Mouse (Mus musculus): ENCODE measurements around the gene Socs1.

The Socs1 gene

DNA sequence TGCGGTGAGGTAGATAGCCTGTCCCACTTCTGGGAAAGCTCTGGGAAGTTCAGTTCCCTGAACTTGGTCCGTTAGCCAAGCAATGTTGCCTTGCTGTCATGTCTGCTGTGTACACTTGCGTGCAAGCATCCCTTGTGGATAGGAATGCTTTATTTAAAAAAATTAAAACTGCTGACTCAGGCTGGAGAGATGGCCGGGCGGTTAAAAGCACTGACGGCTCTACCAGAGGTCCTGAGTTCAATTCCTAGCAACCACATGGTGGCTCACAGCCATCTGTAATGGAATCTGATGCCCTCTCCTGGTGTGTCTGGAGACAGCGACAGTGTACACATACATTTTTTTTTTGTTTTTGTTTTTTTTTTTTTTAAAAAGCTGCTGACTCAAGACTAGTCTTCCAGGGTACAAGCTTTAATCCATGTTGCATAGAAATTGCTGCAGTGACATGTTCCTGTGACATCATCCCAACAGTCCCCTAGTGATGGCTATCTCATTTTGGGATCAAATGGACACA lies 2.3 kb upstream of the Socs1 start:
- intact Hi-C loops (cut with DNase I): loop anchor here (5.0 to 10.0 kb wide), 3 partner anchors 57 to 145 kb away; no protein-coding TSS in a partner anchor

DNA sequence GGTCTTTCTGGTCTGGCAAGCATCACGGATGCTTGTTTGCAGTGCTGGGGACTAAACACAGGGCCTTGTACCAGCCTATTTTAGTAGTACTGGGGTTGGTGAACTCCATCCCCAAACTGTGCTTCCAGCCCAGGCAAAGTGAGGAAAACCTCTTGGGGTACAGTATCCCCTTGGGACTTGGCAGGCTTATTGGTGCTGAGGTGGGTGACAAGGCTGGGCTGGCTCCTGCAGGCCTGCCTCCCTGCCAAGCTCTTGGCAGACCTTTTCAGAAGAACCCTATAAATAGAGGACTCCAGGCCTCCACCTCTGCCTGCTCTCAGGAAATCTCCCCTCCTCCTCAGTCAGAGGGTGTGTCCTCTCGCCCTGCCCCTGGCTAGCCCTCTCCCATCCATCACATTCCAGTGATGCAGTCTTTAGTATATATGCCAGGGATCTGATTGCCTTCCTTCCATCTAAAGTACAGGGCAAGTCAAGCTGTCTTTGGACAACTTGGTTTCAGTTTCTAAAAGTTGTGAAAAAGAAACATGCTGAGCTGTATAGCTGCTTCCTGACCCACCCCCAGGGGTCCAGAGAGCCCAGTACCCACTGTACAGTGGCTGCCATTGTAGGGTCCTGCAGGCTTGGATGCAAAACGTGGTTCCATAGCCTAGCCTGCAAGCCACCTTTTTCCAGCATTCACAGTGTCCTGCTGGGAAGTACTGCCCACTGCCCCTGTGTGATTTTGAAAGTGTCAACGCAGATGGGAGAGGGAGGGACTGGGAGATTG lies 1.6 kb upstream of the Socs1 start:
- intact Hi-C loops (cut with DNase I): loop anchor here (5.0 to 10.0 kb wide), 3 partner anchors 58 to 145 kb away; no protein-coding TSS in a partner anchor

DNA sequence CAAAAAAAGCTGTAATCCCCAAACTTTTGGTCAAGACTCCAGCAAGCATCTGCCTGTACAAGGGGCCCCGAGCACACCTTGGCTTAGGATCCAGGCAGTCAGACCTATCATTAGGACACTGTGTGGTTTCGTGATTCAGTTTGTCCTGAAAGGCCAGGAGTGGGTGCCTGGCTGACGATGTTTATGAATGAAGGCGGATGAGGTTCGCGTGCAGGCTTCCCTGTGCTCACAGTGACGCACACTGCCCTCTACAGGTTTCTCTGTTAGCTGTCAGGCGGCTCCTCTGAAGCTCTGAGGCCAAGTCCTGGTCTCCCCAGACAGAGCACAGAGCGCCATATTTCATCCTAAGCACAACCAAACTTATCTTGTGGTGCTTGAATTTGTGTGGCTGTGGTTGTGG lies 952 bp upstream of the Socs1 start:
- intact Hi-C loops (cut with DNase I): loop anchor here (5.0 to 10.0 kb wide), 3 partner anchors 59 to 144 kb away; no protein-coding TSS in a partner anchor

DNA sequence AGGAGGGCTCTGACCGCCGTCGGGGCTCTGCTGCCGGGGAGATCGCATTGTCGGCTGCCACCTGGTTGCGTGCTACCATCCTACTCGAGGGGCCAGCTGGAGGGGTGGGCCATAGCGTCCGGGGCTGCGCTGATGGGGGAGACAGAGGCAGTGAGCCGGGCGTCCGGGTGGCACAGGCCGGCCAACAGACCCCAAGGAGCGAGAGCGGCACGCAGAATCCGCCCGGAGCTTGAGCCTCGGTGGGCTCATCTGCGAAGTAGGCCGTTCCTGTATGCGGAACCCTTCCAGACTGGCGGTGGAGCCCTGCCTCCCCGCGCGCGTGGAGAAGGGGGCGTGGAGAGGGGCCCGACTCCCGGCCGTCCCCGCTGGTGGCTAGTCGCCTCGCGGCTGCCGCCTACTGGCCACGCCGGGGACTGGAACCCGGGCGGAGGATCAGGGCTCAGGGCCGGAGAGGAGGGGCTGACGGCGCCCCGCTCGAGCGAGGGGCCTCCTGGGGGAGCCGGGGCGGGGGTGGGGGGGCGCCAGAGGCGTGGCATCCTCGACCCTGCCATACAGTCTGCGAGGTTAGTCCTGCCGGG lies 454 bp downstream of the Socs1 start:
- intact Hi-C loops (cut with DNase I): loop anchor here (5.0 to 10.0 kb wide), 5 partner anchors 60 to 213 kb away; no protein-coding TSS in a partner anchor

DNA sequence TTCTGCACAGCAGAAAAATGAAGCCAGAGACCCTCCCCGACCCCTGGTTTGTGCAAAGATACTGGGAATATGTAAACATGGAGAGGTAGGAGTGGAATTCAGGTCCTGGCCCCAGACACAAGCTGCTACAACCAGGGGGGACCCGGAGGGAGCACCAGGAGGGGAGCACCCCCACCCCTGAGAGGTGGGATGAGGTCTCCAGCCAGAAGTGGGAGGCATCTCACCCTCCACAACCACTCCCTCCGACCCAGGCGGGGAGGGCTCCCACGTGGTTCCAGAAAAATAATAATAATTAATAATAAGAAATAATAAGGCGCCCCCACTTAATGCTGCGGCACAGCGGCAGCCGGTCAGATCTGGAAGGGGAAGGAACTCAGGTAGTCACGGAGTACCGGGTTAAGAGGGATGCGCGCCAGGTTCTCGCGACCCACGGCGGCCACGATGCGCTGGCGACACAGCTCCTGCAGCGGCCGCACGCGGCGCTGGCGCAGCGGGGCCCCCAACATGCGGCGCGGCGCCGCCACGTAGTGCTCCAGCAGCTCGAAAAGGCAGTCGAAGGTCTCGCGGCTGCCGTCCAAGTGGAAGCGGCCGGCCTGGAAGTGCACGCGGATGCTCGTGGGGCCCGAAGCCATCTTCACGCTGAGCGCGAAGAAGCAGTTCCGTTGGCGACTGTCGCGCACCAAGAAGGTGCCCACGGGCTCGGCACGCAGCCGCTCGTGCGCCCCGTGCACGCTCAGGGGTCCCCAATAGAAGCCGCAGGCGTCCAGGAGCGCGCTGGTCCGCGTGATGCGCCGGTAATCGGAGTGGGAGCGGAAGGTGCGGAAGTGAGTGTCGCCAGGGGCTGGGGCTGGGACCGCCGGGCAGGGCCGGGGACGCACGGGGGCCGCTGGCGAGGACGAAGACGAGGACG lies 1.2 kb downstream of the Socs1 start:
- intact Hi-C loops (cut with DNase I): loop anchor here (5.0 to 10.0 kb wide), 3 partner anchors 61 to 212 kb away; no protein-coding TSS in a partner anchor

DNA sequence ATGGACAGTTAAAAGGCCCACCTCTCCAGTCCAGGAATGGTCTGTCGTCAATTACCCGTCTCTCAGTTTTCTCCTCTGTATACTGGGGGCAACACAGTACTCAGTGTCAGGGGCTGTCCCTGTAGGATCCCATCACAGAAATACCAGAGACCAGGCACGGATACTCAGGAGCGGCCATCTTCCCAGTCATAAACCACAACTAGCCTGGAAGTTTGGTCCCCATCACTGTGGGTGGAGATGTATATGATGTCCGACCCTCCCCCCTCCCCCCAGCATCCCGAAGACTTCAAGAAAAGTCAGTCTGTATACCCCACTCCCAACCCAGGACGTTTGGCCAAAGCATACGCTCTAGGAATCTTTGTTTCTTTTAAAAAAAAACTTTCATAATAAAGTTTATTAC lies 1.9 kb downstream of the Socs1 start:
- intact Hi-C loops (cut with DNase I): loop anchor here (5.0 to 10.0 kb wide), 3 partner anchors 61 to 211 kb away; no protein-coding TSS in a partner anchor

DNA sequence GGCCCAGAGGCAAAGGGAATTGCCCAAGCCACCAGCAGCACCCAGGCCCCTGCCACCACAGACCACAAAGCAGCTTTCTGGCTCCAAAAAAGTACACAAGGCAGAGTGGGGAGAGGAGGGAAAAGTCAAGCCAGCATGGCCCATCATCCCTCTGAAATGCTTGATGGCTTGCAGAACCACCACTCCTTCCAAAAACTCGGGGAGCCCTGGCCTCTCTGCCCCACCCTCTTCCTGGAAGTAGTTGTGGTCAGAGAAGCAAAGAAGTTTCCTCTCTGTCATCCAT lies 2.2 kb downstream of the Socs1 start:
- intact Hi-C loops (cut with DNase I): loop anchor here (5.0 to 10.0 kb wide), 3 partner anchors 62 to 211 kb away; no protein-coding TSS in a partner anchor

DNA sequence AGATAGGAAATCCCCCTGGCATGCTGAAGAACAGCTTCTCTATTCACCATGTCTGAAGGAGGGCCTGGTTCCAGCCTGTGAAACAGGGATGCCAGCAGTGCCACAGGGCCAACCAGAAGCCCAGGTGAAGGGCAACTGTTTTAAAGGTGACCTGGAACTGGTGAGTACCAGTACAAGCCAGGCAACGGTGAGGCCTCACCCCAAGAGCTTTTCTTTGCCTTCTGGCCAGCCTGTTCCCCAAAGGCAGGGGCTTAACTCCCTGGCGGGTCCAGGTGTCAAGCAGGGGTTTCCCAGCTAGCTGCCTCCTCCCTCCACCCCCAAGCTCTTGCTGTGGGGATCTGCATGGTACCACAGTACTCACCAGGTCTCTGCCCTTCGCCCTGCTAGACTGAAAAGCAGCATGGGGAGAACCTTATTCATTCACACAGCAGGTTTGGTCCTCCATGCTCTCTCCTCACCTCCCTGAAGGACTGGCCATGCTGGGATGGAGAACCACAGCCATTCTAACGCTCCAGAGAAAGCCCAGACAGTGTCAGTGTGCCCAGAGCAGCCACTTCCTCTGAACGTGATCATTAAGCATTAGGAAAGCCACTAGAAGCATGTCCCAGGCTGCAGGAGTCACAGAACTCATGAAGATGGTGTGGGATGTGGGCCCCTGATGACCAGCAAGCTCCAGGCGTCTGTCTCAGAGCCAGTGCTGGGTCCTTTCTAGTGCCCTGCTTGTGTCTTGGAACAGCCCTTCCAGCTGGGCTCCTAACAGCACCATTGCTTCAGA lies 2.8 kb downstream of the Socs1 start:
- intact Hi-C loops (cut with DNase I): loop anchor here (5.0 to 10.0 kb wide), 3 partner anchors 62 to 210 kb away; no protein-coding TSS in a partner anchor

DNA sequence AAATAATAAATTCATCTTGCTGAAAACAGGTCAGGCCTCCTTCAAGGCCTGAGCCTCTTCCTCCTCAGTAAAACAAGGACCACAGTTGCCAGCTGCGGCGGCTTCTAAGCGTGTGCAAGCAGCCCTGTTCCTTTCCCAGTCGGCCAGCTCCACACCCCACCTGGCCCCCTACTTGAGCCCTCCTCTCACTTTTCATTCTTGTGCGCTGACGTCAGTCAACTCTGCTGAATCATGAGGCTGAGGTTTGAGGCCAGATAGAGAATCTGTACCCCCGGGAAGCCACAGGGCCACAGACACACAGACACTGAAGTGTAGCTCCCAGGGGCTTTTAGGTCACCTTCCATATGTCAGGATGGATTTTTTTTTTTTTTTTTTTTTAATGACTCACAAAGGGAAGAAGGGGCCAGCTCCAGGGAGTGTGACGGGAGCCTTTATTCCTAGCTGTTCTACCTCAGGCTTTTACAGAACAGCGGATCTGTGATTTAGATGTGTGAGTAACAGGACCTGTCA lies 3.4 kb downstream of the Socs1 start:
- intact Hi-C loops (cut with DNase I): loop anchor here (5.0 to 10.0 kb wide), 3 partner anchors 63 to 210 kb away; no protein-coding TSS in a partner anchor

DNA sequence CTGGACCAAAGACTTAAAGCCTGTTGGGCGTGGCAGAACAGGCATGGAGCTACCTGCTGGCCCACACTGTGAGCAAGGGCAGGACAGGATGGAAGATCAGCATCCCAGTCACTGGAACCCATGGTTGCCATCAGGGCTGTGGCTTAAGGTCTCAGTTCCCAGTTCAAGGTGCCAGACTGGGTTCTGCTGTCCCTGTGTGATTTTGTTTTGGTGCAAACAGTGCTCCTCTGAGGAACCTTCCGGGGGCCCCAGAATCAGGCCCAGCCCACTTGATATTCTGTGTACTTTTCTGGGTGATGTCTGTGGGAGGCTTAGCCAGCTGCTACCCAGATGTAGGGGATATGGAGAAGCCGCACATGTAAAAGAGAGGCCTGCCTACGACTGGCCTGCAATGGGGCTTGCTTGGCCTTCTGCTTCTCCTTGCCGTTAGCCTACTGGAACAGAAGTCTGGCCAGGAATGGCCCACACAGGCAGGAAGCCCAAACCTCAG lies 4.7 kb downstream of the Socs1 start:
- intact Hi-C loops (cut with DNase I): loop anchor here (5.0 to 10.0 kb wide), 3 partner anchors 64 to 208 kb away; no protein-coding TSS in a partner anchor

DNA sequence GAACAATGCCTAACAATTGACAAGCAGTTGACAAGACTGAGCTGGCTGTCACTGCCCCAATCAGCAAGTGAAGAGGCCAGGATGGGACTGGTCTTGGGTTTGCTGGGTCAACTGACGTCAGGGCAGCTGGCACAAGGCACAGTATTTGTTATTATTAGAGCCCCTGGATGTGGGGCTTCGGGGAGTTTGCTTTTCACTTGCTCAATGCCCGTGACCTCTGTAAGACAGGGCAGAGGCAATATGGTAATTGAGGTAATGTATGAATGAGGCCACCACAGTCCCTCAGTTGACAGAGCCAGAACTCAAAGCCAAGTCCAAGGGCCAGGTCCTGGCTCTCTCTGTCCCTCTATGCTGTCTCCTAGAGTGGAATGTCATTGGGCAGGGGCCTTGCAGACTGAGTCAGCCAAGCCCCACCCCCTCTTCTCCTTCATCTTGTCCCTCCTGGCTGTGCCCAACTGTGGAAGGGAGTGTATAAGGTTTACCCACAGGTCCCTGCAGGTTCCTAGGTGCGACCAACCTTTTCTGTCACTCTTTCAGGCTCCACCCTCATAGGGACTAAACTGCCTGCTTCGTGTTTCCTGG lies 7.7 kb downstream of the Socs1 start:
- intact Hi-C loops (cut with DNase I): no loop called here

DNA sequence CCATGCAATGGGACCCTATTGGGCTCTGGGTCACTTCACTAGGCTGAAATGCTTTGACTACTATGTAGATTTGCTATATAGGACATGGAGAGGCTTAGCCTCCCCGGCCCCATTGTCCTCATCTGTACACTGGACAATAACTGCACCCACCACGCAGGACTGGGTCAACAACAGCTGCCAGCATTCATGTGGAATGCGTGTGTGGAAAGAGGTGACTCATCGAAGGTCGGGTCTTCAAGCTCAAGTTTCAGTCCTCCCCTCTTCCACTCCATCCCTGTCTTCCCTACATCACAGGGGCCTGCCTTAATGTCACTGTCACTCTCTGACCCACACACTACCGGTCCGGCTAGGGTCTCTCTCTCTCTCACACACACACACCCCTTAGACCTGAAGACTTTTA lies 9.0 kb downstream of the Socs1 start:
- intact Hi-C loops (cut with DNase I): no loop called here

DNA sequence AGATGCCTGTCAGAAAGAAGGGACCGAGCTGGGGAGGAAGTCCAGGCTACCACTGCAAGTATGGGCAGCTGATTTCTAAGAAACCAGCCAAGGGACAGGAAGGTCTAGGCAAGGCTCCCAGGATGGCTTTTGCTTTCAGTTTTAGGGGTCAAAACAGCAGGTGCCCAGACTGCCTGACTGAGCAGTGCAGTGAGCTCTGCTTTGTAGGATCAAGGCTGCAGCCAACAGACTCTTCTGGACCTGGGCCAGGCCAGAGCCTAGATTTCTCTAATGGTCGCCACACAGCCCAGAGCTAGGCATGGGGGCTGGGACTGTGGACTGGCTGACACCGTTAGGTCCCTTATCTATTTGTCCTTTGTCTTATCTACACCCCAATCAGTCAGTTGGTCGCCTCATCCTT lies 10.6 kb downstream of the Socs1 start:
- intact Hi-C loops (cut with DNase I): no loop called here

DNA sequence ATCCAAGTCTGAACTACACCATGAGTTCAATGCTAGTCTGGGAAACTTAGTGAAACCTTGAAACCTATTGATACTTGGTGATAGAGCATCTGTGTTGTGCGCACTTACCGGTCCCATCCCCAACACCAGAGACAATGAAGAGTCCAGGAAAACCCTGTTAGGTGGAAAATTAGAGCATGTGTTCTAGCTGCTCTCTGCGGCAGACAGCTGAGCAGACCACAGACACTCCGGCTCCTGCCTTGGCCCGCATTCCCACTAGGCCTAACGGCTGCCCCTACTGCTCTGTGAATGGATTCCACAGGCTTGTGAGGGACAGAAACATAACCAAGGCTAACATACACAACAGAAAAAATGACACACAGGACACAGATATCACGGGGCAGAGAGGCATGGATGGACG lies 11.8 kb downstream of the Socs1 start:
- intact Hi-C loops (cut with DNase I): no loop called here

DNA sequence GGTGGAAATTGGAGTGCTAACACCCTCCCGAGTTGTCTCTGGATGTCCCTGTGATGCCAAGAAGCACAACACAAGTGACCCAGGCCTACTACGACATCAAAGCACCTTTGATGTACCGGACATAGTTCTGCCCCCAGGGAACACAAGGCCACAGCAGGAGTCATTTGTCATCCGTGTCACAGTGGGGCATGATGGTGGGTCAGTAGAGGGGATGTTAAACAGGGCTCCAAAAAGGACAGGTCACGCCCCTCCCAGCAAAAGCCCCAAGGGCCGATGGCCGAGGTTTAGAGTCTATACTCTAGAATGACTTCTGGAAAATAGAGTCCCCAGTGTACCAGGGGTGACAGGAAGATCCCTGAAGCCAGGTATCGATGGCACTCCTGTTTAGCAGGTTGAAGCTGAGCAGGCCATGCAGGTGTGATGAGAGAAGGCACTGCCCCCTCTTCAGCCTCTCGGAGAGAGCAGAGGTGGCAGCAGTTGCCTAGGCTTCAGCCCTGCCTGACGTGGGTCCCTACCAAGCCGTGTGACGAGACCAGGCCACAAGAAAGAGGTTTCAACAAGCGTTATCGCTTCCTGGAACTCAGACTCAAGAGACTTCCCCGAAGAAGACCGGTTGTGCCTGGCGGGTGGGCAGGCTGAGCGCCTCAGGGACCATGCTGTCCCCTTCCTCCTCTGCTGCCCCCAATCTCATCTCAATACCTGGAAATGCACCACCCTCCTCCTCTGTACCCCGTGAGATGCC lies 13.4 kb downstream of the Socs1 start:
- intact Hi-C loops (cut with DNase I): no loop called here

DNA sequence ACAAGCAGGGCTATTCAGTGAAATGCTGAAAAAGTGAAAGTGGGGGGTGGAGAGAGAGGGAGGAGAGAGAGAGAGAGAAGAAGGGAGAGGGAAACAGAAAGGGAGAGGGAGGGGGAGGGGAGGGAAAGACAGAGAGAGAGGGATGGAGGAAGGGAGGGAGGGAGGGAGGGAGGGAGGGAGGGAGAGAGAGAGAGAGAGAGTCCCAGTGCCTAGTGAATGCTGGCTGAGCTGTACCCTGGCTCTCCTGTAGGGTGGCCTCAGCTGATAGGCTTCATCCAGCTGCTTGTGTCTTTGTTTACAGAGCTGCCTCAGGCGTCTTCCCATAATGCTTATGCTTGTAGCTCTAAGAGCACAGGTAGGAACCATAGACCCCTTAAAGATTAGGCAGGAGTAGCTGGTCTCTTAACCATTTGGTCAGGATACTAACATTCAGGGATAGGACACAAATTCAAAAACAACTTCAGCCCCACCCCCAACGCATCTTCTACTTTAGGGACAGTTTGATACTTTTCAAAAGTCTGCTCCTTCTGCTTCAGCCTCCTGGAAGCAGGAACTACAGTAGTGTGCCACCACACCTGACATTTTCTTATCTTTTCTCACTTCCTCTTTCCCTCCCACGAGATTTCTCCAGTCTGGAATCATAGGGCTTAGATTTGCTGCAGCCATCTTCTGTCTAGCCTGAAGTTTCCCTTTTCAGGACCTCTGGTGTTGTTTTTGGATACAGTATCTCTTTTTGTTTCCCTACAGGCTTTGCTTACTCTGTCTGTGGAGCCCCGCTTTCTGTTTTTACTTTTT lies 14.6 kb downstream of the Socs1 start:
- intact Hi-C loops (cut with DNase I): no loop called here

DNA sequence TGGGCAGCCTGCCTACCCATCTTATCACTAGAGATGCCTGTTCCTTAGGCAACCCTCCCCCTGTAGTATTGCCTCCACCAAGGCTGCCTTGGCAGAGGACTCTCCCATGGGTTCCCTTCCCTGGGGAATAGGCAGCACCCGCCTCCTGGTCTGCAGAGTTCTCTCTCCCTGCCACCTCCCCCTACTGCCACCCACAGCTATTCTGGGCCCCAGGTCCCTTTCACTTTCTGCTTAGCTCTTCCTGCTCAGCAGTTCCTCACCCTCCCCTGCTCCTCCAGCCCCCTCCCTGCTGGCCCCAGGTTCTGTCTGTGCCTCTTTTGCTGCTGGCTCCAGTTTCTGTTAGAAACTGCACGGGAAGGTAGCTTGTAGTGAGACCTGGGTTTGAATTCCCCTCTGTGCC lies 15.7 kb downstream of the Socs1 start:
- intact Hi-C loops (cut with DNase I): no loop called here

DNA sequence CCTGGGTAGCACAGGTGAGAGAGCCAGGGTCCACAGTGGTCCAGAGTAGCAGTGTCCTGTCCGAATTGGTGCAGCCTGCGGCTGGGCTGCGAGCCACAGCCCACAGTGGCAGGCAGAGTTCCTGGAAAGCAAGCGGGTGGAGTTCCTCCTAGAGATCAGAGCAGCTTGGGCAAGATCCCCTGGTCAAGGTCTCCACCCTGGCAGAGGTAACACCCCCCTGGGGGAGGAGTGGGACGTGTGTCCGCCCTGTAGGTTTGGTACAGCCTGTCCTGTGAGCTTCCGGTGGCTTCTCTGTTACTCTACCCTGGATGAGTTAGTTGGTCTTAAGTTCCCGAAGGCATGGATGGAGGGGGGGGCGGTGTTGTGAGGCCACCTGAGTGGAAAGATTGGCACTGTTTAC lies 16.5 kb downstream of the Socs1 start:
- intact Hi-C loops (cut with DNase I): no loop called here

Measured in adrenal gland (tissue).